Mouse (Mus musculus) liver, embryonic 14.5 days (tissue): ENCODE measurements around the gene Tubb2b. TPM values are rescaled to one million over a fixed set of nuclear protein-coding genes. Genes with fewer than 3 reads are reported as not detected.

Experiments
- ATAC-seq: fragments of 200-750 bp; cut with Nextera tagmentation; 2 replicates; pipeline ENCODE4 v1.8.0; 2017; ENCODE audit warnings: moderate number of reproducible peaks, mild to moderate bottlenecking, moderate library complexity; ENCODE audit not compliant: insufficient read depth
- DNase-seq, 3 experiments: peaks; one replicate each; pipeline ENCODE4 v3.0.0-alpha.2; 2012 to 2013; ENCODE audit warnings: low read depth in 3 of 3, low spot score in 3 of 3
- H3K27ac ChIP-seq: fragments of 300-500 bp; sonication (generic); 2 replicates; pipeline ENCODE4 v1.5.1; 2014; ENCODE audit warnings: moderate library complexity, mild to moderate bottlenecking, control low read depth, inconsistent platforms
- H3K27me3 ChIP-seq: fragments of 300-500 bp; sonication (generic); 2 replicates; pipeline ENCODE4 v1.6.1; 2014; ENCODE audit warnings: mild to moderate bottlenecking, low read length, moderate library complexity; ENCODE audit not compliant: control insufficient read depth, insufficient read depth
- H3K36me3 ChIP-seq: fragments of 300-500 bp; sonication (generic); replicated peaks from 2 replicates; pipeline ENCODE4 v1.6.1; 2014; ENCODE audit warnings: low read depth; ENCODE audit not compliant: control insufficient read depth, insufficient read depth
- H3K4me1 ChIP-seq, 2 experiments: fragments of 200-500 bp in 1 of 2; fragments of 300-500 bp in 1 of 2; sonication (generic) in 1 of 2; replicated peaks; 2 replicates each; pipeline ENCODE4 v1.6.1; 2012 to 2014; ENCODE audit warnings: antibody characterized with exemption in 1 of 2, inconsistent platforms in 1 of 2, low read length in 1 of 2; ENCODE audit not compliant: control insufficient read depth in 2 of 2, insufficient read depth in 2 of 2
- H3K4me2 ChIP-seq: fragments of 300-500 bp; sonication (generic); 2 replicates; pipeline ENCODE4 v1.6.1; 2014; ENCODE audit warnings: low read depth, mild to moderate bottlenecking, control low read depth, moderate library complexity
- H3K4me3 ChIP-seq, 2 experiments: fragments of 200-500 bp in 1 of 2; fragments of 300-500 bp in 1 of 2; sonication (generic) in 1 of 2; 2 replicates each; pipeline ENCODE4 v1.5.1; 2012 to 2014; ENCODE audit warnings: low read depth in 2 of 2, low read length in 2 of 2, mild to moderate bottlenecking in 2 of 2, control low read depth in 1 of 2, inconsistent platforms in 1 of 2, moderate library complexity in 1 of 2; ENCODE audit not compliant: insufficient read depth in 1 of 2
- H3K9ac ChIP-seq: fragments of 300-500 bp; sonication (generic); replicated peaks from 2 replicates; pipeline ENCODE4 v1.6.1; 2014; ENCODE audit warnings: mild to moderate bottlenecking, control low read depth, moderate library complexity
- H3K9me3 ChIP-seq: fragments of 300-500 bp; sonication (generic); 2 replicates; pipeline ENCODE4 v1.6.1; 2016; ENCODE audit warnings: low read length, mixed read lengths; ENCODE audit not compliant: control insufficient read depth
- CTCF ChIP-seq: IDR thresholded peaks from 2 replicates; pipeline ENCODE4 v1.5.1; 2016; ENCODE audit warnings: antibody characterized with exemption, low read depth, control low read depth
- EP300 ChIP-seq: IDR thresholded peaks from 2 replicates; pipeline ENCODE4 v1.6.1; 2016; ENCODE audit warnings: antibody characterized with exemption, low read depth
- WGBS: fragments of 180-500 bp; shearing (Covaris S2); extraction: QIAGEN DNeasy Blood & Tissue Kit; methylation state at CpG from one replicate; pipeline ENCODE4 v1.1.7; 2014; ENCODE audit not compliant: insufficient replicate concordance; 5-methylcytosine and 5-hydroxymethylcytosine counted together
- polyA plus RNA-seq, 2 experiments: library from polyadenylated mRNA; depleted of rRNA in 1 of 2; stranded (reverse) in 1 of 2; unstranded in 1 of 2; fragments of >200 nt; fragmentation: Nextera tagmentation in 1 of 2; extraction: Ambion mirVana in 1 of 2; gene quantifications; 2 replicates each; pipeline versions ENCODE4 v1.2.1 to v1.2.3; 2012 to 2014

Tubb2b gene
- polyA plus RNA-seq, 2 experiments: 0.29 to 2.7 TPM

GRCm38 (mm10) chr13:34143389-34143788 is 13.1 kb upstream of the Tubb2b start:
- no peak overlapping the region for H3K4me3 ChIP-seq
- no peaks in the 10 kb centered on the region for H3K36me3 ChIP-seq
- H3K9ac ChIP-seq: no peak overlapping the region
- H3K4me2 ChIP-seq: no peak overlapping the region
- DNase-seq (no peak), ATAC-seq (no peak)
- H3K4me1 ChIP-seq: no peaks in the 10 kb centered on the region
- H3K27ac ChIP-seq: no peak overlapping the region
- peaks cover 2% of the 10 kb centered on the region; the same call in 1 of the 2 replicates for H3K27me3 ChIP-seq
- H3K9me3 ChIP-seq: no peaks in the 10 kb centered on the region
- TF ChIP-seq CTCF: no peak
- no peak for TF ChIP-seq EP300
- WGBS: 60% methylated on average over 5 of the region's 5 CpGs

GRCm38 (mm10) chr13:34136605-34137004 is 6.3 kb upstream of the Tubb2b start:
- DNase-seq: no peak

GRCm38 (mm10) chr13:34134276-34134675 is 4.0 kb upstream of the Tubb2b start:
- Histone ChIP-seq H3K27ac (no peak overlapping the region), H3K27me3 (peaks cover 55% of the 10 kb centered on the region), H3K4me3 (no peak overlapping the region), H3K36me3 (no peaks in the 10 kb centered on the region), H3K9me3 (no peaks in the 10 kb centered on the region), H3K9ac (no peak overlapping the region), H3K4me2 (no peak overlapping the region), H3K4me1 (peaks cover 0 to 12% of the 10 kb centered on the region in 2 experiments; a peak in 2 of 4 replicates)
- TF ChIP-seq EP300: no peak
- TF ChIP-seq CTCF: no peak
- no peak for DNase-seq
- WGBS: 62% methylated on average over 7 of the region's 7 CpGs
- no peak for ATAC-seq

More at GRCm38 (mm10) chr13:34136605-34137004, 6.3 kb upstream of the Tubb2b start:
- no peak overlapping the region for H3K9ac ChIP-seq
- no peak overlapping the region for H3K27ac ChIP-seq
- no peak overlapping the region for H3K4me3 ChIP-seq
- no peaks in the 10 kb centered on the region for H3K9me3 ChIP-seq
- no peaks in the 10 kb centered on the region for H3K36me3 ChIP-seq
- H3K4me1 ChIP-seq: peaks cover 0 to under 1% of the 10 kb centered on the region in 2 experiments; a peak in 2 of 4 replicates
- H3K4me2 ChIP-seq: no peak overlapping the region
- ATAC-seq: no peak
- TF ChIP-seq CTCF (no peak), EP300 (no peak)
- WGBS: 59% methylated on average over 7 of the region's 7 CpGs
- H3K27me3 ChIP-seq: peaks cover 34% of the 10 kb centered on the region

- Histone ChIP-seq H3K4me3 (no peak overlapping the region), H3K9ac (no peak overlapping the region), H3K36me3 (no peaks in the 10 kb centered on the region), H3K27me3 (peaks cover 55% of the 10 kb centered on the region), H3K9me3 (no peaks in the 10 kb centered on the region), H3K27ac (no peak overlapping the region), H3K4me1 (peaks cover 0 to 12% of the 10 kb centered on the region in 2 experiments; a peak in 2 of 4 replicates), H3K4me2 (no peak overlapping the region)
- no peak for TF ChIP-seq EP300
- TF ChIP-seq CTCF: no peak
- 13% methylated on average over 15 of the region's 15 CpGs for WGBS
- ATAC-seq (no peak), DNase-seq (no peak)
These were observed 3.2 kb upstream of the Tubb2b start for GRCm38 (mm10) chr13:34133326-34134071.

GRCm38 (mm10) chr13:34132875-34133274 is 2.6 kb upstream of the Tubb2b start:
- peaks cover 0 to 12% of the 10 kb centered on the region in 2 experiments; a peak in 2 of 4 replicates for H3K4me1 ChIP-seq
- WGBS: 22% methylated on average over 6 of the region's 6 CpGs
- no peak overlapping the region for H3K27ac ChIP-seq
- no peaks in the 10 kb centered on the region for H3K9me3 ChIP-seq
- H3K4me2 ChIP-seq: no peak overlapping the region
- no peaks in the 10 kb centered on the region for H3K36me3 ChIP-seq
- TF ChIP-seq EP300: no peak
- H3K27me3 ChIP-seq: peaks cover 55% of the 10 kb centered on the region
- ATAC-seq (no peak), DNase-seq (no peak)
- no peak overlapping the region for H3K9ac ChIP-seq
- H3K4me3 ChIP-seq: no peak overlapping the region
